Mouse (Mus musculus) brain, embryonic 14.5 days (tissue): ENCODE measurements at regions not wholly inside any gene's neighbourhood (a gene's known extent, or its start where the extent isn't known, plus 50 kb on each side); places are given as distances from the start of the nearest gene placed in this dataset.

ENCODE experiments used
- DNase-seq: peaks from one replicate; pipeline ENCODE4 v3.0.0-alpha.2; 2011; ENCODE audit warnings: low read depth
- CTCF ChIP-seq: fragments of 200-500 bp; IDR thresholded peaks from 2 replicates; pipeline ENCODE4 v1.5.1; 2012; ENCODE audit warnings: inconsistent platforms, mild to moderate bottlenecking, moderate library complexity, borderline replicate concordance; ENCODE audit not compliant: insufficient read depth, insufficient read length; ENCODE audit errors: extremely low read depth
- POLR2A ChIP-seq: fragments of 200-500 bp; IDR thresholded peaks from 2 replicates; pipeline ENCODE4 v1.6.1; 2012; ENCODE audit warnings: mild to moderate bottlenecking, inconsistent platforms, borderline replicate concordance; ENCODE audit not compliant: poor library complexity, insufficient read depth, insufficient read length, severe bottlenecking; ENCODE audit errors: extremely low read depth

- TF ChIP-seq CTCF (no peak), POLR2A (no peak)
- peak; percentile 39 for DNase-seq
These were observed 1242.1 kb downstream of the Pcdh18 start for GRCm38 (mm10) chr3:48515009-48515408.

- no peak for TF ChIP-seq POLR2A
- no peak for TF ChIP-seq CTCF
- DNase-seq, result no peak
These were observed 1253.1 kb downstream of the Pcdh18 start for GRCm38 (mm10) chr3:48503996-48504395.

- DNase-seq, result no peak
- no peak for TF ChIP-seq POLR2A
- TF ChIP-seq CTCF, result no peak
These were observed 1292.4 kb downstream of the Pcdh18 start for GRCm38 (mm10) chr3:48464679-48465078.

- DNase-seq, result no peak
- TF ChIP-seq CTCF (no peak), POLR2A (no peak)
These were observed 1315.2 kb downstream of the Pcdh18 start for GRCm38 (mm10) chr3:48441938-48442337.

GRCm38 (mm10) chr3:48429406-48430033, 1327.6 kb downstream of the Pcdh18 start:
- TF ChIP-seq CTCF (no peak), POLR2A (no peak)
- peak; percentile 72 for DNase-seq

GRCm38 (mm10) chr3:48389862-48390261, 1367.3 kb downstream of the Pcdh18 start:
- DNase-seq, result no peak
- TF ChIP-seq CTCF, result no peak
- TF ChIP-seq POLR2A, result no peak
